Mouse (Mus musculus) neural tube, embryonic 13.5 days (tissue): ENCODE data around the gene Camk2d. TPM values are rescaled to one million over a fixed set of nuclear protein-coding genes. Genes with fewer than 3 reads are reported as not detected.
A peak's percentile ranks its signal among the peaks of the same experiment; 100 is the strongest.

ENCODE experiments used
- ATAC-seq: fragments of 200-750 bp; cut with Nextera tagmentation; 2 replicates; pipeline ENCODE4 v1.8.0; 2017; ENCODE audit warnings: low read depth, mild to moderate bottlenecking, moderate TSS enrichment, moderate library complexity
- H3K27ac ChIP-seq: fragments of 300-500 bp; sonication (generic); replicated peaks from 2 replicates; pipeline ENCODE4 v1.5.1; 2015; ENCODE audit warnings: moderate library complexity, mild to moderate bottlenecking, inconsistent platforms
- H3K27me3 ChIP-seq: fragments of 300-500 bp; sonication (generic); 2 replicates; pipeline ENCODE4 v1.6.1; 2015; ENCODE audit warnings: mild to moderate bottlenecking, inconsistent platforms
- H3K36me3 ChIP-seq: fragments of 300-500 bp; sonication (generic); 2 replicates; pipeline ENCODE4 v1.6.1; 2015; ENCODE audit warnings: mild to moderate bottlenecking, inconsistent platforms
- H3K4me1 ChIP-seq: fragments of 300-500 bp; sonication (generic); replicated peaks from 2 replicates; pipeline ENCODE4 v1.6.1; 2015; ENCODE audit warnings: inconsistent platforms
- H3K4me2 ChIP-seq: fragments of 300-500 bp; sonication (generic); 2 replicates; pipeline ENCODE4 v1.6.1; 2015; ENCODE audit warnings: inconsistent platforms, mild to moderate bottlenecking, moderate library complexity
- H3K4me3 ChIP-seq: fragments of 300-500 bp; sonication (generic); 2 replicates; pipeline ENCODE4 v1.5.1; 2015; ENCODE audit warnings: mild to moderate bottlenecking, inconsistent platforms
- H3K9ac ChIP-seq: fragments of 300-500 bp; sonication (generic); 2 replicates; pipeline ENCODE4 v1.6.1; 2015; ENCODE audit warnings: moderate library complexity, mild to moderate bottlenecking, inconsistent platforms
- H3K9me3 ChIP-seq: fragments of 300-500 bp; sonication (generic); 2 replicates; pipeline ENCODE4 v1.6.1; 2016; ENCODE audit warnings: inconsistent platforms
- WGBS: fragments of 180-500 bp; shearing (Covaris S2); methylation state at CpG from one replicate; pipeline ENCODE4 v1.1.7; 2015; 5-methylcytosine and 5-hydroxymethylcytosine counted together
- polyA plus RNA-seq: library from polyadenylated mRNA; unstranded; fragments of >200 nt; fragmentation: Nextera tagmentation; extraction: Ambion mirVana; gene quantifications from 2 replicates; pipeline ENCODE4 v1.2.1, GENCODE M21; 2015

Gene Camk2d
- polyA plus RNA-seq, 1 experiment from 2014 or later, result 60.4 TPM

DNA sequence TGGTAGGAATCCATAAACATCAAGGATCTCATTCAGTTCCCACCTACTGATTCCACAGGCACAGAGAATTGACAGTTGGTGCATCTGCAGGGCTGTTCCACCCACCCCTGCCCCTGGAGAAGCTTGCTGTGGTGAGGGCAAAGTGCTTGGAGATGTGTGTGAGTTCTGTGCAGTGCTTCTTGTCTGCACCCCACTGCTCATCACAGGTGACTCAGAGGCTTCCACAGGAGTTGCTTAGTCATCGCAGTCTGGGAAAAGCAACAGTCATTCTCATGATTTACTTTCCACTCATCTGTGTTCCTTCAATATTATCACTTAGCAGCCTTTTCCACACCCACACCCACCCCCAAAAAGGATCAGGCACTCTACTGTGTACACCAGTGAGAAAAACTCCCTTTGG, 252.0 kb downstream of the Camk2d start:
- H3K4me2 ChIP-seq, result no peak overlapping the region
- ATAC-seq, result no peak
- H3K4me3 ChIP-seq, result no peak overlapping the region
- no peak overlapping the region for H3K27ac ChIP-seq
- no peaks in the 10 kb centered on the region for H3K27me3 ChIP-seq
- no peaks in the 10 kb centered on the region for H3K4me1 ChIP-seq
- no peaks in the 10 kb centered on the region for H3K9me3 ChIP-seq
- no peaks in the 10 kb centered on the region for H3K36me3 ChIP-seq
- H3K9ac ChIP-seq, result no peak overlapping the region
- 100% methylated on average over 1 of the region's 1 CpGs for WGBS

DNA sequence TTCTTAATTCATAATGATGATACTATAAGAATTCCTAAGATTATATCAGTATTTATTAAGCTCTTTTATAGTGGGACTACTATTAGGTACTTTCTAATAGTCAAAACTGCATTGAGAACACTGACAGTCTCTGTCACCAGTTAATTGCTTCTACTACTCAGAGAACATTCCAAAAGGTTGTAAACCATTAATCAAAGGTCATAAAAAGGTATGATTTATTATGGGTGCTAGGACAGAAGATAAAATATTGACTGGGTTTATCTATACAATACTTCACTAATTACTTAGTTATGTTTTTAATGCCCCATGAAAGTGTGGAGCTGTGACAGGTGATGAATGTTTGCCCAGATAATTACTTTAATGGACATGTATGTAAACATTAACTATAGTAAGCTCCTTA, 264.3 kb downstream of the Camk2d start:
- H3K4me2 ChIP-seq, result no peak overlapping the region
- H3K27ac ChIP-seq, result no peak overlapping the region
- H3K36me3 ChIP-seq, result no peaks in the 10 kb centered on the region
- no peaks in the 10 kb centered on the region for H3K4me1 ChIP-seq
- no peaks in the 10 kb centered on the region for H3K27me3 ChIP-seq
- H3K9ac ChIP-seq, result no peak overlapping the region
- H3K9me3 ChIP-seq, result no peaks in the 10 kb centered on the region
- no peak for ATAC-seq
- H3K4me3 ChIP-seq, result no peak overlapping the region

DNA sequence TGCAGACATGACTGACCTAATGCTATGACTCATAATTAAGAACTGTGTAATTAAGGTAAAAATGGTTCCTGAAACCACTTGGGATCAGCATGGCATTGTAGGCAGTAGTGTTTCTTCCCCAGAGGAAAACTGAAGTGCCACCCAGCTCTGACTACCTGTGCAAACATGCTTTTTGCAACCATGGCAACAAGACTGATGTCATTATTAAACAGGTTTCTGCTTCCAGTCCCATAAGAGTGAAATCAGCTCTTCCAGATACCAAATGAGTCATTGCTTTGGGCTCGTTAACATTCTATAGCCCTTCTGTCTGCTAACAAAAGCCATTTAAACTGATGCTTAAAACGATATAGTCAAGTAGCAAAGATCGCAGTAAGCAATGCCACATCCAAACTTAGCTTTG, 273.5 kb downstream of the Camk2d start:
- Histone ChIP-seq H3K4me3 (no peak overlapping the region), H3K27me3 (no peaks in the 10 kb centered on the region), H3K36me3 (no peaks in the 10 kb centered on the region), H3K4me1 (no peaks in the 10 kb centered on the region), H3K9ac (no peak overlapping the region), H3K4me2 (no peak overlapping the region), H3K9me3 (no peaks in the 10 kb centered on the region), H3K27ac (no peak overlapping the region)
- ATAC-seq, result no peak
- WGBS, result 61% methylated on average over 3 of the region's 3 CpGs

DNA sequence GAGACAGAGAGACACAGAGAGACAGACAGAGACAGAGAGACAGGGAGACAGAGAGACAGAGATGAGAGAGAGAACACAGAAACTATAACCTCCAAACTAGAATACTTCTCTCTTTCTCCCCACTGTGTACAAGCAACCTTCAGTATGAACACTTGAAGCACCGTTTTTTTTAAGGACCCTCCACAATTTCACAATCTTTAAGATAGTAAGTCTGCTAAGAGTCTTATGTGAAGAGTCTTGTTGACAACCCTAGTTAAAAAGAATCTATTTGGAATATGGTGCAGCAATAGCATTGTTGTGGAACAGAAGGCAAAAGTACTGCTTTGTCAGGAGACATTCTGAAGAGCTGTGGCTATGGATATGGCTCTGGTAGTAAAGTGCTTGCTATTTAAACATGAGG, 274.6 kb downstream of the Camk2d start:
- H3K9me3 ChIP-seq, result no peaks in the 10 kb centered on the region
- H3K4me1 ChIP-seq, result no peaks in the 10 kb centered on the region
- H3K27ac ChIP-seq, result no peak overlapping the region
- ATAC-seq, result no peak
- H3K36me3 ChIP-seq, result no peaks in the 10 kb centered on the region
- WGBS, result 94% methylated on average over 1 of the region's 1 CpGs
- no peak overlapping the region for H3K4me2 ChIP-seq
- H3K9ac ChIP-seq, result no peak overlapping the region
- H3K4me3 ChIP-seq, result no peak overlapping the region
- H3K27me3 ChIP-seq, result no peaks in the 10 kb centered on the region

DNA sequence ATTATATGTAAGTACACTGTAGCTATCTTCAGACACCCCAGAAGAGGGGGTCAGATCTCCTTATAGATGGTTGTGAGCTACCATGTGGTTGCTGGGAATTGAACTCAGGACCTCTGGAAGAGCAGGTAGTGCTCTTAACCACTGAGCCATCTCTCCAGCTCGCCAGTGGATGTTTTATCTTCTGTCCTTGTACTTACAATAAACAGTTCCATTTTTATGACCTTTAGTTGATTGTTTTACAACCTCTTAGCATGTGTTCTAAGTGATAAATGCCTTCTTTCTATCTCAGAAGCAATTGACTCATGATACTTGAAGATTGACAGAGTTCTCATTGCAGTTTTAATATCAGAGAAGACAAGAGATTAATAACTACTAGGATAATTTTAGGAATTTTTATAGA, 282.1 kb downstream of the Camk2d start:
- Histone ChIP-seq H3K9me3 (0 out of 2 replicates have a peak, but pooled peaks cover 2% of the 10 kb centered on the region), H3K9ac (no peak overlapping the region), H3K27ac (no peak overlapping the region), H3K4me3 (no peak overlapping the region), H3K36me3 (no peaks in the 10 kb centered on the region), H3K4me2 (no peak overlapping the region), H3K4me1 (no peaks in the 10 kb centered on the region), H3K27me3 (no peaks in the 10 kb centered on the region)
- WGBS, result 59% methylated on average over 1 of the region's 1 CpGs
- no peak for ATAC-seq

DNA sequence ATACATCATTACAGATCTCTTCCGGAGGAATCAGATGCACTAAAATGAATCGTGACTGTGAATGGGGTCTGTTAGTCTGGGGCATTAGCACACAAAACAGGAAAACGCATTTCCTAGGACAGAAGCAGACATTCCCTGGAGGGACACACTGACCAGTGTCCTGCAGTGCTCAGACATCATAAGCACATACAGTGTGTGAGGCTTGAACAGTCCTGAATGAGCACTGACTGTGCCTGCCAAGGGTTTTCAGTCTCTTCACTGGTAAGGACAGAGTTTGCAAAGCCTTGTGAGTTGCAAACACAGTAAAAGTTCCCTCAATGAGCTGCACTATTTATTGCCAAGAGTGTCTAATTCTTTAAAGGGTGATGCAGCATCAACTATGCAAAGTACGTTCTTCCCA, 290.0 kb downstream of the Camk2d start:
- H3K4me2 ChIP-seq, result no peak overlapping the region
- H3K9ac ChIP-seq, result no peak overlapping the region
- 59% methylated on average over 4 of the region's 4 CpGs for WGBS
- 0 out of 2 replicates have a peak, but pooled peaks cover 2% of the 10 kb centered on the region for H3K9me3 ChIP-seq
- no peak overlapping the region for H3K4me3 ChIP-seq
- no peak overlapping the region for H3K27ac ChIP-seq
- peak; percentile 19; the same call in 1 of the 2 replicates for ATAC-seq
- peaks cover 9% of the 10 kb centered on the region for H3K4me1 ChIP-seq
- no peaks in the 10 kb centered on the region for H3K27me3 ChIP-seq
- no peaks in the 10 kb centered on the region for H3K36me3 ChIP-seq

DNA sequence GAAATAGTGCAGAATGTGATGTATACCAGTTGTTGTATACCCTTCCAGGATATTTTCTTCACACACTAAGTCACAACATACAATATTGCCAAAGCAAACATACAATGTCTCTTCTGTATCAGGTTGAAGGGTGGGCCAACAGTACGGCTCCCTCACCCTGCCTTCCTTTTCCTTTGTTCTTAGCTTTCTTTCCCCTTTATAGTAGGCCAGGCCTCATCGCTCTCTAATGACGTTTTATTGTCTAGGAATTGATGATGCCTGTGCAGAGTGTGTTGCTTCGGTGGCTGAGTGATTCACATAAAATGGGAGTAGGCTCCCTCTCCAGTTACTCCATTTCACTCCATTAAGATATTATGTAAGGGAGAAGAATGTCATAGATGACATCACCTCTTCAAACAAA, 290.5 kb downstream of the Camk2d start:
- H3K4me2 ChIP-seq, result no peak overlapping the region
- peak; percentile 63; the same call in 1 of the 2 replicates for ATAC-seq
- H3K27me3 ChIP-seq, result no peaks in the 10 kb centered on the region
- H3K4me1 ChIP-seq, result peaks cover 9% of the 10 kb centered on the region
- H3K9ac ChIP-seq, result no peak overlapping the region
- H3K27ac ChIP-seq, result no peak overlapping the region
- H3K36me3 ChIP-seq, result no peaks in the 10 kb centered on the region
- 29% methylated on average over 4 of the region's 4 CpGs for WGBS
- H3K4me3 ChIP-seq, result no peak overlapping the region
- no peaks in the 10 kb centered on the region for H3K9me3 ChIP-seq

Other genes with a start within 250 kb of the Camk2d start
- 0.39 and 0.56 TPM in 2 replicates for gene Arsj, start 232.6 kb upstream of the Camk2d start, polyA plus RNA-seq